Mouse (Mus musculus) ES-CJ7 (cell line): ENCODE data around the gene Fzd9.
"Not testable (repeated sequence)": the region's sequence is repeated elsewhere in the genome, so short reads cannot be mapped to it uniquely, and the experiment has no call there.

Experiments
- DNase-seq: peaks from one replicate; pipeline ENCODE4 v3.0.0; 2011; ENCODE audit warnings: low read depth, low spot score

Gene Fzd9

DNA sequence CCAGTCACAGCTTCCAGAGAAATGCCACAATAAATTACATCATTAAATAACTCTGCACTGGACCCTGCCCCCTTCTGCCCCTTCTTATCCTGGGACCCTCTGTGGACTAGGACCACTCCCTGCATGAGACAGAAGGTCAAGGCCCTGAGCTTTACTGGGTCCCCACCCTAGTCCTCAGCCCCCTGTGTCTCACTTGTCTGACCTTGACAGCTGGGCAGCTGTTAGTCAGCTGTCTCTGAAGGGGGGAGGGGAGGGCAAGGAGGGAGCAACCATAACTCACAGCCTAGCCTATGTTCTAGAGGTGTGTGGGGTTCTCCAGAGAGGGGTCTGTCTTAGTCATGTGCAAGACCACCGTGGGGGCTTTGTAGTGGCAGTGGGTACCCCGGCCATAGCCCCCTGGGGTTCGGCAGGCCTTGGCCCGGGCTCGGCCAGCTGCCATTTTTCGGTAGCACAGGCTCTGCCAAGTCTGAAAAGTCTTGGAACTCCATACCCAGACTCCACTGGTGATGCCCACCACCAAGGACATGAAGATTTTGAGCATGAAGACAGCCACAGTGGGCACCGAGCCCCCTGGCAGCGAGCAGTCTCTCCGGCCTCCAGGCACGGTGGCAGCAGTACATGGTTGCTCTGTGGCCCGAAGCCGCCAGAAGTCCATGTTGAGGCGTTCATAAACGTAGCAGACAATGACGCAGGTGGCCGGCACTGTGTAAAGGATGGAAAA is 1.9 kb downstream of the Fzd9 start:
- DNase-seq, result peak; percentile 60

DNA sequence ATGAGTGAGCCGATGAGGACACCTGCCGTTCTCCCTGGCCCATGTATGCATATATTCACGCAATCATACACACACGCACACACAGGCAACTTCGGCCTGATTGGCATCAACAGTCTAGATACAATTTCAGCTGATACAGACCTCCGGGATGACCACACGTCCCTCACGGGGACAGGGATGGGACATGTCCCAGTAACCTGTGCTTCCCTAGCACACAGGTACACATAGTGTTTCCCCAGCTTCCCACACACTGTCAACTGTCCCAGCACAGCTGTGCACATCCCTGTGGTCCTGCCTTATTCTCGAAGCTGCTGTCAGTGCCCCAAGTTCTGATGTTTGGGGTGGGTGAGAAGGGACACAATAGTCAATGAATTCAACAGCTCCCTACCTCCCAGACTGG is 3.7 kb downstream of the Fzd9 start:
- DNase-seq, result no peak

DNA sequence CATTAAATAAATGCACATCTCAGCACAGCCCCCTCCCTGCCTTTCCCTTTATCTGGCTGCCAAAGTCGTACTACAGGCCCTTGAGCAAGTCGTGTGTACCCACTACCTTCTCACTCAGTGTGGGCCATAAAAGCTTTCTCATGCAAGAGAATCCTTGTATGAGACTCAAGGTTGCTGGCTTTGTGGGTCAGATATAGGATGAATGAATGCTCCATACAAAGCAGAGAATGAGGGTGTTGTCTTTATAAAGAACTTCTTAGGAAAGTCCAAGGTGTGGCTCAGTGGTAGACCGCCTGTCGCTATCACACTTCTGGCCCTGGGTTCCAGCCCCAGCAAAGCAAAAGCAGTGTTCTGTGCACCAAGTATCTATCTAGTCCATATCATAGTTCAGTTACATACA is 4.5 kb downstream of the Fzd9 start:
- DNase-seq, result peak; percentile 25

DNA sequence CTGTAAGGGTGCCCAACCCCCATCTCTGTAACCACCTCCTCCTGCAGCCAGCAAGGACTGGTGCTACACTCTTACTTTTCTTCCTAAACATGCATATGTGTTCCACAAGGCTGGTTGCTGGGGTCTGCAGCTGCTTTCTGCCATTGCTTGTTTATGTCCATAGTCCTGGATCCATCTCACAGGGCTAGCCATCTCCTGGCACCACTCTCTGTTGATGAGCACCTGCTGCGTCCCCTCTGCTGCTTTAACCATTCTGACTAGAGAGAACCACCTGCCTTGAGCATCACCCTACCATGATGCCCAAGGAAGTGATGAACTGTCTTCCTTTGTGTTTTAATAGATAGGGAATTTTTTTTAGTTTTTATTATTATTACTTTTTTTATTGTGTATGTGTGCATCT is 7.9 kb downstream of the Fzd9 start:
- DNase-seq, result no peak

DNA sequence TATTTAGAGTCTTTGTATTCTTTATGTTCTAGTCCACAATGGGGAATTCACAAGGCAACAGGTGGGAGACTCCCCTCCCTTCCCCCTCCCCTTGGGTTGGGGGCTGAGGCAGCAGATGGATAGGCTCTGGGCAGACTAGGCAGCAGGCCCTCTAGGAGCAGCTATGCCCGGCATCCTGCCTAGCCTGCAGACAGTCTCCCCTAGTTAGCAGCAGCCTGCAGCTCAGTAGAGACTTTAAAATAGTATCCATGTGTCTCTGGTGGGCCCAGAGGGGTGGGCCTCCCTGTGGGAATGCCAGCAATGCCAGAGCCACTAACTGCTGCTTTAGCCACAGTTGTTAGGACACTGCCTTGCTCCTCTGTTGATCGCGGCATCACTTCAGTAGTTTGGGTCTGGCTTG is 8.4 kb downstream of the Fzd9 start:
- no peak for DNase-seq

DNA sequence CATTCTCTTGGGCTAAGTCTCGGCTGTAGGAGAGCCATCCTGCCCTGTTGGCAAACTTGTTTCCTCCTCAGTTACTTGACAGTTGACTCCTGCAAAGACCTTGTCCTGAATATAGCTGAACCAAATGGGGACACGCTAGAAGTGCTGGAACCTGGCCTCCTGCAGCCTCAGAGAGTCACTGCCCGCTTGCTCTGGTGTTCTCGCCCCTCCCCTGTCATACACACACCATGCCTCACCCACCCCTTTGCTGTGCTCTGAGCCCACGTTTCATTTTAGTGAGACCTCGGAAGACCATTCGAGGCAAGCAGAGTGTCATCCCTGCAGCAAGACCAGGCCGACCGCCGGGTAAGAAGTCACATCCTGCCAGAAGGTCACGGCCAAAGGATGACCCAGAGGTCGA is 8.9 kb downstream of the Fzd9 start:
- no peak for DNase-seq

DNA sequence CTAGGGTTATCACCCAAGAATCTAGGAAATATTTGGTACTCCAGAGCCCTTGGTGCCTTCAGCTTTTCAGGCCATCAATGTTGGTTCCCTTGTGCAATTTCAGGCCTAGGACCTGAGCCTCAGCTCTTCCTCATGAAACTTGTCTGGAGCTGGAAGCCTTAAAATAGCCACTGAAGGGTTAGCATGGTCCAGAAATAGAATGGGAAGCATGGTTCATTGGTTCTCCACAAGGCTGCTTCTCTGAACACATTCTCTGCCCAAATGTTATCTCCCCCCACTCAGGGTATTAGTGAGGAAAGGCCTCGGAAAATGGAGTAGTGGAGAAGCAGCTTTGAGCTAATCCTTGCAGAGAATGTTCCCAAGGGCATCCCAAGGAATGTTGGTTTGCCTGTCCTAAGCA is 9.6 kb downstream of the Fzd9 start:
- DNase-seq, result no peak

DNA sequence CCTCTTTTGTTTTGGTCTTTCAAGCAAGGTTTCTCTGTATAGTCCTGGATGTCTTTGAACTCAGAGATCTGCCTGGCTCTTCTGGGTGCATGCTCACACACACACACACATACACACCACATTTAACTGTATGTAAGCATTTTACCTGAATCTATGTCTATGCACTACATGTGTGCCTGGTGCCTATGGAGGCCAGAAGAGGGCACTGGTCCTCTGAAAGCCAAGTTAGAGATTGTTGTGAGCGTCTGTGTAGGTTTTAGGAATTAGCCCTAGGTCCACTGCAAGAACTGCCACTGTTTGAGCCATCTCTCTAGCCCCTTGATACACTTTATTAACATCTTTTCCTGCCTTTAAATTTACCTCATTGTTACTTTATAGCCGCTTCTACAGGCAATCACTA is 12.2 kb downstream of the Fzd9 start:
- no peak for DNase-seq

DNA sequence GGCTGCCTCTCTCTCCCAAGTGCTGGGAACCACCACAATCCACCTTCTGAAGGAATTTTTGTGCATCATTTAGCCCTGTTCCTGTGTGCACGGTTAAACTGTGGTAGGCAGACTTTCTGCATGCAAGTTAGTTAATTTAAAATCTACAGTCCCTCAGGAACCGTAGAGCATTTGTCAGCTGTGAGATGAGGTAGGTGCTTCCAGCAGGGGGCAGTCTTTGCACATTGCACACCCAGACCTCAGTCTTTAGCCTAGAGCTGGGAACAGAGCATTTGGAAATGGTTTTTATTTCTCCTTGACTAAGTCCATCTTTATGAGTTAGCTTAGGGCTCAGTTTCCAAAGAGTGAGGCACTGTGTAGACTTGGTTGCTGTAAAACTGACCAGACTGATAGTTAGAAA is 14.5 kb downstream of the Fzd9 start:
- DNase-seq, result peak; percentile 65

DNA sequence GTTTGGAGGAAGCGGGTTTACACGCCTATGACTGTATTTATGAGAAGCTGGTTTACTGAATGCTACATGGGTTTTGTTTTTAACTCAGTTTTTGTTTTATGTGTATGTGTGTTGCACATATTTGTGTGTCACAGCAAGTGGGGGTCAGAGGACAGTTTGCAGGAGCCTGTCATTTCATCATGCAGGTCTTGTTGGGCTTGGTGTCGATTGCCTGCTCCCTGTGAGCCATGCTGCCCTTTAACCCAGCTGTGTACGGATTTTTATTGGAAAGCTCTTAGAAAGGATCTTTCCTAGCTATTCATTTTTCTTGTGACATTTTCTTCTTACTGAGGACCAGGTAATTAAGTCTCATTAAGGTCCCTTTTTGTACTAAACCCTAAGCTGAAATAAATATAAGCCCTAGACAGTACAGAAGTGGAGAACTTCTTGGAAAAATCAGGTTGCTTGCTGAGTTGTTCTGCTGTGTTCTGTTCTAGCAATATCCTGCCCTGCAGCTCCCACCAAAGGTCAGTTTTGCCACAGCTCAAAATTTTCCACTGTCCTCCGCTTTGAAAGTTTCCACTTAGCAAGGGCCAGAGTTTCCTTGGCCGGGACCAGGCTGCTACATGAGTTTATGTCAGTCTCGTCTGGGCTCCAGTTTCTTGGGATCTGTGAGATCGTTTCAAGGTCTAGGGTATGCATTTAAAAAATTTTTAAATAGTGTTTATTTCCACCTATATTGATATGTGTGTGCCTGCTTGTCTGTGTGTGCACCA is 17.7 kb downstream of the Fzd9 start:
- no peak for DNase-seq

DNA sequence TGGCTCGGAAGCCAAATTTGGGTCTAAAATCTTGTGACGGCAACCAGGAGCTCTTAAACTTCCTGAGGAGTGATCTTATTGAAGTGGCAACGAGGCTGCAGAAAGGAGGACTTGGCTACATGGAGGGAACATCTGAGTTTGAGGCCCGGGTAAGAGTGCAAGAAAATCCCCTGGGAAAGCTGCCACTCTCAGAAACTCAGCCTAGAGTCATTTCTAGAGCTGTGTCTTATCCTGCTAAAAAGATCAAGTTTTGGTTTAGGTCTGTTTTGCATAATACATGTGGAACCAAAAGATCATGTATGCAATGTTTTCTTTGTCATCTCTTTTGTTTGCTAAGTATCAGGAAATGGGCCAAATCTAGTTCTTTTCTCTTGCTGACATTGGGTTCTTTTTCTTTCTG is 20.8 kb downstream of the Fzd9 start:
- DNase-seq, result no peak

DNA sequence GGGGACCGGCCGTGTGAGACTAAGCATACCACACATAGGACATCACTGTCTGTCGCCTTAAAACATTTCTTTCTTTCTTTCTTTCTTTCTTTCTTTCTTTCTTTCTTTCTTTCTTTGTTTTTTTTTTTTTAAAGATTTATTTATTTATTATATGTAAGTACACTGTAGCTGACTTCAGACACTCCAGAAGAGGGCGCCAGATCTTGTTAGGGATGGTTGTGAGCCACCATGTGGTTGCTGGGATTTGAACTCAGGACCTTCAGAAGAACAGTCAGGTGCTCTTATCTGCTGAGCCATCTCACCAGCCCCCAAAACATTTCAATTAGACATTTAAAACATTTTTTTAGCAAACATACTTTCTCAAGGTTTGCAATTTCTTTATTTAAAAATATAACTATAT is 25.2 kb downstream of the Fzd9 start:
- DNase-seq, result not testable (repeated sequence)

DNA sequence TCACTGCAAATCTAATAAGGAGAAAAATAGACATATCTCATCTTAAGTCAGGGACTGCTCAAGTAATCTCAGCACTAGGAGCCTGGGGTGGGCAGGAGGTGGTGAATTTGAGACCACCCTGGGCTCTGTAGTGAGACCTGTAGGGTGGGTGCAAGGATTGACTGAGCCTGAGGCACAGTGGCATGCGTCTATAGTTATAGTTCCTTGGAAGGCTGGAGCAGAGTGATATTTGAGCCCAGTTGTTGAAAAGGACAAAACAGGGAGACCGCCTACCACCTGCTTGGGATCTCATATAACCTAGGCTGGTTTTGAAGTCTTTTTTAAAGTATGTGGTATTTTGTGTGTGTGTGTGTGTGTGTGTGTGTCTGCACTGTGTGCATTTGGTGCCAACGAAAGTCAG is 26.9 kb downstream of the Fzd9 start:
- no peak for DNase-seq

DNA sequence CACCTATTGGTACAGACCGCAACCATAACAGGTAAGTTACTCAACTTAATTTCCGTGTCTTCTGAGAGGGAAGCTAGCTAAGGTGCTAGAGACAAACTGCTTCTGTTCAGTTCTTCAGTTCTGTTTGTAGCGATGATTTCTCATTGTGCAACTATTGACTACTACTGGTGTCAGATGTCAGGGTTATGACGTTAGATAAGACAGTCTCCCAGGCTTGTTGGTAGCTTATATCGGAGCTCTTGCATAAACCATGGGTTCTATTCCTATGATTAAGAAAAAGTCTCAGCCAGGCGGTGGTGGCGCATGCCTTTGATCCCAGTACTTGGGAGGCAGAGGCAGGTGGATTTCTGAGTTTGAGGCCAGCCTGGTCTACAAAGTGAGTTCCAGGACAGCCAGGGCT is 29.0 kb downstream of the Fzd9 start:
- DNase-seq, result no peak

DNA sequence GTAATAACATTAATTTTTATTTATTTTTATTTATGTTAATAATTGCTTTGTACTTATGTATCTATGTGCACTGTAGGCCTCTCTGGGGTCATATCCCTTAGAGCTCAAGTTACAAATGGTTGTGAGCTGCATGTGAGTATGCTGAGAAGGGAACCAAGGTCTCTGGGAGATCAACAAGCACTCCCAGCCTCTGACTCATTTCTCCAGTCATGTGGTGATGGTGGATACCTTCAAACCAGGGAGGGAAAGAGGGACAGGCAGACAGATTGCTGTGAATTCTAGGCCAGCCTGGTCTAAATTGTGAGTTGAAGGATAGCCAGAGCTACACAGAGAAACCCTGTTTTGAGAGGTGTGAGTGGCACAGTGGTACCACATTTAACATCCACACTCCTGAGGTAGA is 30.1 kb downstream of the Fzd9 start:
- DNase-seq, result no peak

DNA sequence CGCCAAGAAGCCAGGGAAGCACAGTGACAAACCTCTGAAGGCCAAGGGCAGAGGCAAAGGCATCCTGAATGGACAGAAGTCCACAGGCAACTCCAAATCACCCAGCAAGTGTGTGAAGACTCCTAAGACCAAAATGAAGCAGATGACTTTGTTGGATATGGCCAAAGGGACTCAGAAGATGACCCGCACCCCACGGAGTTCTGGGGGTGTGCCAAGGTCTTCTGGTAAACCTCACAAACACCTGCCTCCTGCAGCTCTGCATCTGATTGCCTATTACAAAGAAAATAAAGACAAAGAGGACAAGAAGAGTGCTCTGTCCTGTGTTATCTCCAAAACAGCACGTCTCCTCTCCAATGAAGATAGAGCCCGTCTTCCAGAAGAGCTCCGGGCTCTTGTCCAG is 34.2 kb downstream of the Fzd9 start:
- no peak for DNase-seq

DNA sequence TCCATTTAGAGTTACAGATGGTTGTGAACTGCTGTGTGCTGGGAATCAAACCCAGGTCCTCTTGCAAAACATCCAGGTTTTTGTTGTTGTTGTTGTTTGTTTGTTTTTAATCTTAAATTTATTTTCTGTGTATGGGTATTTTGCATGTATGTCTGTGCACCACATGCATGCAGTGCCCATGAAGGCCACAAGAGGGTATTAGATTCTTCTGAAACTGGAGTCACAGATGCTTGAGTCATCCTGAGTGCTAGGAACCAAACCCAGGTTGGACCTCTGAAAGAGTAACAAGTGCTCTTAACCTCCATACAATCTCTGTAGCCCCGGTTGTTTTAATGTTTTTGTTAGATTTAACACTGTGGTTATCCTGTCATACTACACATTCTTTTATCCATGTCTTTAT is 42.8 kb downstream of the Fzd9 start:
- DNase-seq, result peak; percentile 59

DNA sequence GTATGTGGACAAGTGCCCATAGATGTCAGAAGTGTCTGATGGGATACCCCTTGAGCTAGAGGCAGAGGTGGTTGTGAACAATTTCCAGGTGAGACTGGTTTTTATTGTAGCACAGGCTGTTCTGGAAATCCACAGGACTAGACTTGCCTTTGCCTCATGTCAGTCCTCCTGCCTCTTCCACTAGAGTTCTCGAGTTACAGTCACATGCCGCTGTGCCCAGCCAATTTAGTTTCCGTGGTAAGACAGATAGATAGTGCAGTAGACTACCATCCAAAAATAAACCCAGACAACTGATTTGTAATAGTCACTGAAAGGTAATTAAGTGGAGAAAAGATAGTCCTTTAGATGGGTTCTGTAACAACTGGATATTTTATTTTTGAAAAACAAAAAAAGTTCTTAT is 48.3 kb downstream of the Fzd9 start:
- DNase-seq, result no peak
